Mouse (Mus musculus): ENCODE data around the gene Asap2.

Asap2 gene

GRCm38 (mm10) chr12:21209273-21209672, 219.0 kb downstream of the Asap2 start:
- no peak for DNase-seq (ENCODE audit: low spot score in 2 of 2)

- DNase-seq (ENCODE audit: low spot score in 2 of 2), result no peak
Observed at GRCm38 (mm10) chr12:21212876-21213275, 222.6 kb downstream of the Asap2 start.

DNA sequence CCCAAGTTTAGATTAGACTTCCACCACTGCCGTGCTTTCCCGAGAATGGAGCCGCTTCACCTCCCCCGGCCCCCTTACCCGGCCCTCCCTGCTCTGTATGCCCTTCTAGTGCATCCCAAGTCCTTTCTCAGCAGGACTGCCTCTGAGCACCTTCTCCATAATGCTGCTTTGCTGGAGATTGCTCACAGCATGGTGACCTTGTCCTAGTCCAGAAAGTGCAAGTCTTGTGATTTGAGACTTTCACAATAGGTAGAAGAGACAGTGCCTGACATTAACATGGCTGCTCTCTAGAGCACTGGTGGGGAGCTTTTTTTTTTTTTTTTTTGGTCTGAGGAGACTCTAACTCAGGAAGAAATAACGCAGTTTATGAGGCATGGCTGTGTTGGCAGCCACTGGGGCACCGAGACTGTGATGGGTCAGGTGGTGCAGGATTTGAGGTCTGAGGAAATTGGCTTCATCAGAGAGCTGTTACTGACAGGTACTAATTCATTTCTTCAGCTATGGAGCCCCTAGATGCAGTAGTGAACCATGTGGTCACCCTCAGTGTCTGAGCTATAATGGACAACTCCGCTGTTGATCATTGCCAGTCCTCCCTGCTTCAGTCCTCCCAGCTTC, 224.4 kb downstream of the Asap2 start:
- DNase-seq (ENCODE audit: low spot score in 2 of 2), result no peak

- DNase-seq (ENCODE audit: low spot score in 2 of 2), result no peak
Observed at GRCm38 (mm10) chr12:21217776-21218444, 227.7 kb downstream of the Asap2 start.

- DNase-seq (ENCODE audit: low spot score in 2 of 2), result no peak
Observed at GRCm38 (mm10) chr12:21220596-21220995, 230.3 kb downstream of the Asap2 start.

GRCm38 (mm10) chr12:21223923-21224322, 233.7 kb downstream of the Asap2 start:
- no peak for DNase-seq (ENCODE audit: low spot score in 2 of 2)

- DNase-seq (ENCODE audit: low spot score in 2 of 2), result no peak
Observed at GRCm38 (mm10) chr12:21225358-21225757, 235.1 kb downstream of the Asap2 start.

- DNase-seq (ENCODE audit: low spot score in 2 of 2), result no peak
Observed at GRCm38 (mm10) chr12:21226316-21226715, 236.1 kb downstream of the Asap2 start.

GRCm38 (mm10) chr12:21227076-21227980, 237.1 kb downstream of the Asap2 start:
- DNase-seq (ENCODE audit: low spot score in 2 of 2), result no peak

GRCm38 (mm10) chr12:21228650-21229049, 238.4 kb downstream of the Asap2 start:
- DNase-seq (ENCODE audit: low spot score in 2 of 2), result no peak

GRCm38 (mm10) chr12:21229076-21229918, 239.0 kb downstream of the Asap2 start:
- DNase-seq (ENCODE audit: low spot score in 2 of 2), result no peak

- no peak for DNase-seq (ENCODE audit: low spot score in 2 of 2)
Observed at GRCm38 (mm10) chr12:21233727-21234126, 243.5 kb downstream of the Asap2 start.

DNA sequence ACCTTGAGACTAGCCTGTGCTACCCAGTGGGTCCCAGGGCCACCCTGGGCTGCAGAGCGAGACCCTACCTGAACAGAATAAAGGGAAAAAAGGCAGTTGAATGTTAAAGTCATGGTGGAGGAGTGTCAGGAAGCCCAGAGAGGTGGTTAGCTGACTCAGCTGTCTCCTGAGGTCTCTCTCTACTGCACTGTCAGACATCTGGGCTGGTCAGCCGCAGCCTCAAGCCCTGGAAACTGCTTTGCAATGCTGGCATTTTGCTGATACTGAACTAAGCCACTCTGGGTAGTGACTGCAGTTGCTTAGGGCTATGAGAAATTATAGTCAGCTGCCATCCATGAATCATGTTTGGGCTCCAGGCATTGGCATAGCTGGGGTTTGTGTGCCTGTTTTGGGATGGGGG, 244.3 kb downstream of the Asap2 start:
- no peak for DNase-seq (ENCODE audit: low spot score in 2 of 2)

- no peak for DNase-seq (ENCODE audit: low spot score in 2 of 2)
Observed at GRCm38 (mm10) chr12:21241965-21242364, 251.7 kb downstream of the Asap2 start.

- no peak for DNase-seq (ENCODE audit: low spot score in 2 of 2)
Observed at GRCm38 (mm10) chr12:21244375-21244960, 254.2 kb downstream of the Asap2 start.

- no peak for DNase-seq (ENCODE audit: low spot score in 2 of 2)
Observed at GRCm38 (mm10) chr12:21247711-21248392, 257.6 kb downstream of the Asap2 start.

- no peak for DNase-seq (ENCODE audit: low spot score in 2 of 2)
Observed at GRCm38 (mm10) chr12:21260494-21261256, 270.4 kb downstream of the Asap2 start.

GRCm38 (mm10) chr12:21261521-21261920, 271.3 kb downstream of the Asap2 start:
- no peak for DNase-seq (ENCODE audit: low spot score in 2 of 2)

DNA sequence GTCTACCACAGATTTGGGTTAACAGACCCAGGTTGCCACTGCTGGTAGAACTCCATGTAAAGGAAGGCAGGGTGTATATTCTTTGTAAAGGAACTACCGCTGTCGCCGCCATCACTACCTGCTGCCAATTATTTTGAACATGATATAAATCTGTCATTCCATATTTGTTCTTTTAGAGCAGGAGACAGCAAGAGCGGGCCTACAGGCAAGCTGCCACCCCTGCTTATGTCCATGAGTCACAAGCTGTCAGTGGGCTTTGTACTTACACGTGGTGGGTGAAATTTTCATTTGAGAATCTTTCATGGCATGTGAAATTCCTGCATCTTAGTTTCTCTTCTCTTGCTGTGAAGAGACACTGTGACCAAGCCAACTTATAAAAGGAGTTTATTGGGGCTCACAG, 273.0 kb downstream of the Asap2 start:
- no peak for DNase-seq (ENCODE audit: low spot score in 2 of 2)

DNA sequence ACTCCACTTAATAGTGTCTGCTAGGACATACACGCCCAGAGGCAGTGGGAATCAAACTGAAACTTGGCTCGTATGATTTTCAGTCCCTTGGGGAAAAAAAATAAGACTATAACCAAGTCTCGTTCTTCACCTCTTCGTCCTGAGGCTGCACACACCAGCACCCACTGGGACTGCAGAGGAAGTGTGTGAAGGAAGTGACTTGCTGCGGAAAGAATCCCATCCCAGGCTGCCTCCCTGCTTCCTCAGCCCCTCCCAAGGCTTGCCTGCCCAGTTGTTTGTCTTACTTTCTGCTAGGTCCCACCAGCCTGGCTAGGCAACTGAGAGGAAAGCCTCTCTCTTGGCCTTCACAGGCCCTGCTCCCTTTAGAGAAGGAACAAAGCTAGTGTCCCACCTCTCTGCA, 274.0 kb downstream of the Asap2 start:
- DNase-seq (ENCODE audit: low spot score in 2 of 2), result no peak

Data from spleen, postnatal 14 days (tissue).